Mouse (Mus musculus): ENCODE measurements at regions not wholly inside any gene's neighbourhood (a gene's known extent, or its start where the extent isn't known, plus 50 kb on each side); places are given as distances from the start of the nearest gene placed in this dataset.

DNA sequence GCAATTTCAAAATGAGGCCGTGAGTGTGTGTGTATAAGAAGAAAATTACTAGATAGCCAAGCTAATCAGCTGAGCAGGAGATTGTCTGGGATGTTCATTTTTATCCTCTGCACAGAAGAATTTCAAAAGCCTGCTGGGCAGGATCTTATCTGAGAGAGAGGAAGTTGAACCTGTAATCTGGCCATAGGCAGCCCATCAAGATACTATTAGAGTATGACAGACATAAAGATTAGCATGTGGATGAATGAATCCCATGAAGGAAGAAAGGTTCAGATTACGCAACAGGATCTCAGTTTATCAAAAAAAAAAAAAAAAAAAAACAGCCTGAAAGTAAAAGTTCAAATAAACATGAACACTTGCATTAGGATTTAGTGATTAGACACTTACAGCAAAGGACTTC is 317.3 kb upstream of the C030005K15Rik start:
- DNase-seq = no peak

- no peak for DNase-seq
Measured at GRCm38 (mm10) chr10:98044579-98044978, 318.0 kb upstream of the C030005K15Rik start.

GRCm38 (mm10) chr10:98073432-98073831 is 346.9 kb upstream of the C030005K15Rik start:
- DNase-seq = no peak

DNA sequence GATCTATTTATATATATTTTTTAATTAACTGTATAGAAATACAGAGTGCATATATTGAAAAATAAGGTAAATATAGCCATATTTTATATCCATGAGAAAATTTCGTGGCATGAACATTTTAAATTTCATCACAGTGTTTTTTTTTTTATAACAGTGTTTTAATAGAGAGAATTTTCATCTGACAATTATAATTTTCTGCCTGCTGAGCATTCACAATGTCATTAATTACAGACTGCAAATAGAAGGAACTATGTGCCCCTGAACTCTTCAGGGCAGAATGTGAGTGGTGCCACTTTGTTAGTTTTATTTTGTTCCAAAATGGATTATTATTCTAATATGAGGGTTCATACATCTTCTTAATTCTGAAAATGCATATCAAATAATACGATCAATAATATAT is 358.3 kb upstream of the C030005K15Rik start:
- no peak for DNase-seq

DNA sequence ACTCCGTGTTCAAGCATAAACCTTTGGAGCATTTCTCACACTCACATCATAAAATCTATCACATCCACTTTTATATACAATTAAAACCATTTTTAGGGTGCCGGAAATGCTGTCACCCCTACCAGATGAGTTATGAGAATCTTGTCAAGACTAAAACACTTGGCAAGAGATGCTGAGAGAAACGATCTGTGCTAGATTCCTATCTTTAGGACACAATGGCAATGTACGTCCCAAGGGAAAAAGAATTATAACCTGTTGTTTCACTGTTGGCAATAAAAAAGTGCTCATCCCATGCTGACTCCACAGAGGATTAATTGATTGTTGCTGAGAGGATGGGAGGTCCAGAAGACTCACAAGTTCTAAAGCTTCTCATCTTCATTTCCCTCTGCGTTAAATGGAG is 389.7 kb upstream of the C030005K15Rik start:
- DNase-seq = no peak

GRCm38 (mm10) chr10:98125713-98126112 is 399.2 kb upstream of the C030005K15Rik start:
- DNase-seq = no peak

DNA sequence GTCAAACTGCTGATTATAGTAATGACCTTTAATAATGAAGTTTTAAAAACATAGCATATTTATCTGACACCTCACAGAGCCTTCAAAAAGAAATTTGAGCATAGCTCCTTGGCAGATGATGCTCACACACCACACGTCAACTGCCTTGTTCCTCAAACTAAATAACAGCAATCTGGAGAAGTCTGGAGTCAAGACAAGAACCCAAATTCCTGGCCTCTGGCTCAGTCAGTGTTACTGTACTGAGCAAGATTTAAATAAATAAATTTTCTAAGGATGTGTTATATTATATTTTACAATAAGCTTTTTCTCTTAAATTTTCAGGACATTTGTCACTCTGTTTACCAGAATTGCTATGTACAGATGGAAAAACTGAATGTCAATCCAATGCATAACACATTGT is 408.5 kb upstream of the C030005K15Rik start:
- DNase-seq = no peak

DNA sequence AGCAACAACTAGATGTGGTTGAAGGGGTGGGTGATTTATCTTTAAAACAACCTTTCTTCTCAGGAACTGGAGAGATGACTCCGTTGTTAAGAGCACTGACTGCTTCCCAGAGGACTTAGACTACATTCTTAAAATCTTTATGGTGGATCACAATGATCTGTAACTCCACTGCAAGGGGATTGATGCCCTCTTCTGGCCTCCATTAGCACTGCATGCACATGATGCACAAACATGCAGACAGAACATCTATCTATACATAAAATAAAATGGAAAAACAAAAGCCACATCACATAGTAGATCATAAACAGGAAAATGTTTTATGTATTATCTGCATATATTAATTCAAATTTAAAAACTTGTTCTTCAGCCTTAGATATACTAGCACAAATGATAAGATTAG is 419.2 kb upstream of the C030005K15Rik start:
- no peak for DNase-seq

DNA sequence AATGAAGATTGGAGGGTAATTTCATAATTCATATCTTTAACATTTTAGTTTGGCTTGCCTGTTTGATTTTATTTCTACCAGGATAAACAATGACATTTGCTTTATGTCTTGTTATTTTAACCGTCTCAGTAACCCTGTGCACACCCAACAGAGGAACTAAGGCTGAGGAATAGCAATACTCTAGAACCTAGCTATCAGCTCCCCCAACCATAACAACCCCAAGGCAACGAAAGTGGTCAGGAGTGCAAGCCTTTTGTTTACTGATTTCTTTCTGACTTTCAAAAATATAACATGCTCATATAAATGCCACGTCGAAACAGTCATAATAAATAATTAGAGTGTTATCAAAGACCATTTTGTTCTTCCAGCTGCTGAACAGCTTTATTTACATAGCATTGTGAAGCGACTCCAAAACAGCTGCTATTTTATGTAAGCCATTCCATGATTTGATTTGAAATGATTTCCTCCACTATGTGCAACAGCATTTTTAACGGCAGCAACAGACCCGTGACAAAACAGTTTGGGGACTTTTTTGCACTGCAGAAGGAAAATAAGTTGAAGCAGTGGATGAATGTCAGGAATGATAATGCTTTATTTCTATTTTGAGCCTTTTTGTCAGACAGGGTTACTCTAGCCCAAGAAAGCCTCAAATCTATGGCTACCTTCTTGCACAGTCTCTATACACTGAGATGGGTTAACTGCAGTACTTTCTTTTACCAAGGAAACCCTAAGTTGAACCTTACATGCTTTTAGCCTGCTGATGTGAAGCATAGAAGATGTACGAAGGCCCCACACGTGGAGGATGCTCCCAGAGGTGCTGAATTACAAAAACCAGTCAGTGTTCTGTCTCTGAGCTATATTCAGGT is 420.7 kb upstream of the C030005K15Rik start:
- DNase-seq = no peak

DNA sequence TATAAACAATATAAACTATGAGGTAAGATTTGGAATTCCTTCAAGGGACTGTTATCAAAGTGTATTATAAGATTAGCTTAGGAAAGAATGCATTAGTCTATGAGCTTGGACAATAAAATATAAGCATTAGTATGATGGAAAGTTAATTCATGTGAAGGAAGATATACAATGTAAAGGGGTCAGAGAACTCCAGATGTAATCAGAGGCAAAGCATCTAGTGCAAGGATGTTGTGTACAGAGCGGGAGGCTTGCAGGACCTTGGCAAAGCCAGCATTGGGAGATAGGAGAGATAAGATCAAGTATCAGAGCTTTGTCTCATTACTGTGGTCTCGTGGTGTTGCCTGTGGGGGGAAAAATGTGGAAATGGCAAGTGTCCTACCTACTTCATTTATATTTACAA is 429.4 kb upstream of the C030005K15Rik start:
- no peak for DNase-seq

DNA sequence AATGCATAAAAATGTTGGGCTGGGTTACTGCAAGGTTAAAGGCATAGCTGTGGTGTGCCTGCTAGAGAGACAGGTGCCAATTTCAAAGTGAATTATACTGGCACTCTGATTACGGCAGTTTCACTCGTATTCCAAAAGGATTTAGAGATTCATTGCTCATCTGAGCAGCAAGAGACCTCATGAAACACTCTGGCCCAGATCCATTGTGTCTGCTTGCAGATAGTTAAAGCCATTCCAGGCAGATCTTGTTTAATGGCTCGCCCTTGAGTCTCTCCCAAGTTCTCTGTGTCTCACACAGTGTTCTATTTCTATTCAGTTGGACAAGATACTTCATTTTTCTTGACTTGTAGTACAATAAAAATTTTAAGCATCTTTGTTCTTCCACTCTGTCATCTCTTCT is 459.1 kb upstream of the C030005K15Rik start:
- no peak for DNase-seq

- DNase-seq = no peak
Measured at GRCm38 (mm10) chr10:98196852-98197251, 470.3 kb upstream of the C030005K15Rik start.

GRCm38 (mm10) chr10:98210246-98210645 is 483.7 kb upstream of the C030005K15Rik start:
- no peak for DNase-seq

DNA sequence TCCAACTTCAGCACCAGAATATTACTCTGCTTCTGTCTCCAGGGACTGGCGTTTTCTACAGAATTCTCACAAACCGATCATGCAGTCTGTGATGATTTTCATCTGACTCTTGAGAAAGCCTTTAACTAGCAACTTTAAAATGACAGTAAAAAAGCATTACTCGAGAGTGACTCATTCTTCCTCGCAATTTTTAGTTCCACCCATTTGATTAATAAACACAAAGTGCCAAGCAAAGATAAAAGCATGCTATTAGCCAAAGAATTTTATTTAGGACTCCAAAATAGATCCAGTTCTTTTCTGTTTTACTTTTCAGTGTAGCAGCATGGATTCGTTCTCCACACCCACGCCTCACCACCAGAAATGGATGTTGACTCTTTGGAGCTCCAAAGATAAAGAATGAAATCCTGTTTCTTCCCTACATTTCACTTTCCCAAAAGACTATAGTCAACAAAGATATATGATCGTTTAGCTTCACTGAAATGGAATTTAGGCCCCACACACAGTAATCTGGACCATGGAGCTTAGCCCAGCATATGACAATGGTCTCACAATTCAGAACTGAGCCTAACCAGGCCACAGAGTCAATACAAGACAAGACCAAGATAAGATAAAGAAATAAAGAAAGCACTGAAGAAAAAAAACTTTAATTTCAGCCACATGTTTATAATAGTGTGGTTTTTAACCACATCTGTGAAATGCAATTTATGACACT is 486.5 kb upstream of the C030005K15Rik start:
- DNase-seq = no peak

DNA sequence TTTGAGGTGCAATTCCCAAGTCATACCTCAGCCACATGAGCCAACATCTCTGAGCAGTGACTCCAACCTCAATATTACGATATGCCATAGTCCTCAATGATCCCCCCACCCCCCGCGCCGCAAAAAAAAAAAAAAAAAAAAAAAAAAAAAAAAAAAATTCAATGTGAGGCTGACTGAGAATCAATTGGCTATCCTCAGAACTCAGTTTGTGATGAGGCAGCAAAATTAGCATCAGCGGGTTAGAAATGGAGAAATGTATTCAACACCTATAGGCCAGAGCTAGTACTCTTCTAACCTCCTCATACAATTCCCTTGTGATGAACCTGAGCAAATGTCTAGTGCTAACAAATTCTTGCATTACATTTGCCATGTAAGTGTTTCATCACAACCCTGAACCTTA is 504.5 kb upstream of the C030005K15Rik start:
- DNase-seq = no peak

GRCm38 (mm10) chr10:98231705-98232235 is 505.2 kb upstream of the C030005K15Rik start:
- DNase-seq = no peak

DNA sequence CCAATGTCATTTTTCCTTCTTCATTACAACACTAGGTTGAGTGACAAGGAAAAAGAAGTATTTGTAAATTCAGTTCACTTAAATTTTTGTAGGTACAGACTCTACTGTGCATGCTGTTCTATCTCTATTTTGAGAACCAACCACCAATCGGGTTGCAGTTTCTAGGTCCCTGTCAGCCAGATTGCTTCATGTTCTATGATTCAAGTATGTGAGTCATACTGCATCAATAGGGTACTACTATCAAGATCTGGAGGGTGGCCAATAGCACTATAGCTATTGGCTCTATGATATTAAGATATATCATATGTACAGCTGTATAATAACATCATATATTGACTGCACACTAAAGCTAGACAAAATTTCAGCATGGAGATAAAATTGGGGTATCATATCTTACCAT is 521.8 kb upstream of the C030005K15Rik start:
- DNase-seq = no peak

GRCm38 (mm10) chr10:98257980-98258707 is 531.6 kb upstream of the C030005K15Rik start:
- no peak for DNase-seq

GRCm38 (mm10) chr10:98259283-98259682 is 532.7 kb upstream of the C030005K15Rik start:
- no peak for DNase-seq

DNA sequence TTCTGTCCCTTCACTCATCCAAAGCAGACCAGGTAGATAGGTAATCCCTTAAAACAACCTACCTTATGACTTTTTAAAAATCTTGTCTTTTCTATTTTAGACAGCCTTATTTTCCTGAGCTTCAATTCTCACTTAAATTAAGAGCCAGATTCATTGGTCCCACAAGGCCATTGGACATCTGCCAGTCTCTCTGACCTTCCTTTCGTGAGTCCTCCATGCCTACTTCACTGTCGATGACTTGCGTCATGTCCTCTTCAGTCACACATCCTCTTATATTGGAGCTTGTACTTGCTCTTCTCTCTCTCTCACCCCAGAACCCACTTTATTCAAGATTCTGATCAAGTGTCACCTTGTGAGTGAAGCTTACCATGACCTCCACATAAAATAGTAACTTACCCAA is 542.0 kb upstream of the C030005K15Rik start:
- DNase-seq = peak; percentile 22

DNA sequence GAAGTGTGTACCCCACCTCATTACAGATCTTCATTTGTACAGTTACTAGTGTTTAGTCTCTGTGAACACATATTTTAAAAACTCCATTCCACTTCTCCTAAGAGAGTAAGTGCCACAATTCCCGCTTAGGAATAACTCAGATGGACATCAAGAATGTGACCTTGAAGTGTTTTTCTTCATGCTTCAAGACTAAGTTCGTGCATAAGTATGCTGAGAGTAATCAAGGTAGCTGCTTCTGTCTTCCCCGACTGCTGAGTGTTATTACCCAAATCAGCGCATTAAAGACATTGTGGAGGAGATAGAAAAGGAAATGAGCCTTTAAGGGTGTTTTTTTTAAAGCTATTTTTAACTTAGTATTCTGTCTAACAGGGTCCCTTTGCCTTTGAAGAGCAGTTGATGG is 565.1 kb upstream of the C030005K15Rik start:
- no peak for DNase-seq

DNA sequence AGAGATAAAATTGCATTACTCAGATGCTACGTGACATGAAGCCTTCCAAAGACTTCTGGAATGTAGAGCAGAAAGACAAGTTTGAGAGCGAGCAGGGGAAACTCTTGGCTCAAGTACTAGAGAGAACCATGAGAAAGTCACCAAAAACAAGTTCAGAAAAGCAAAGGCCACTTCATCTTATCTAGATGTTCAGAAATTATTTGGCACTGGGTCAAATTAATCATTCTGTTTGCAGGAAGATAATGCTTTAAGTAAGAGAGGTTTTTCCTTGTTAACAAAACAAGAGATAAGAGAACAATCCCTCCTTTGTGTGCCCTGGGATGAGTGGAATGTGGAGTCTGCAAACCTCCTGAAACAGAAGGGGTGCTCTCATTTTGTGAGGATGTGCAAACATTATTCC is 565.6 kb upstream of the C030005K15Rik start:
- no peak for DNase-seq

DNA sequence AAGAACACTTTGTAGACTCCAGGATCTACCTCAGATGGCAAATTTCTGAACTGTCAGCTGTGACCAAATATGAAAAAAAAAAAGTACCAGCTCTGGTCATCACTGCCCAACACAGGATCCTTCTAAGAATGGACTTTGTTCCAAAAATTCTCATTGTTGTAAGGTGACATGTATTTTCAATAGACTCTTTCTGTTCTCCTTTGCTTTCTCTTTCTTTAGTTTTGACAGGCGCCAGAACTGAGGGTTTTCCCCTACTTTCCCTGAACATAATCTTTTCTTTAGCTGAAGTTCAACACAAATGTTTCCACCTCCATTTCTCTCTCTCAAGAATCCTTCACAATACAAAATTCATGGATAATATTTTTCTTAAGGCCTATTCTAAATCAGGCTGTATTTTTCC is 579.1 kb upstream of the C030005K15Rik start:
- no peak for DNase-seq

Data from adrenal gland, adult 8-10 months (tissue).